Mouse (Mus musculus): ENCODE results near the gene Hhipl2. TPM values are rescaled to one million over a fixed set of nuclear protein-coding genes. Genes with fewer than 3 reads are reported as not detected.
A peak's percentile ranks its signal among the peaks of the same experiment; 100 is the strongest.

The Hhipl2 gene
- polyA plus RNA-seq, 1 experiment = 8.6 TPM

- H3K36me3 ChIP-seq (ENCODE audit: control insufficient read depth, insufficient read depth, low read length) = no peaks in the 10 kb centered on the region
- H3K4me1 ChIP-seq (ENCODE audit: control insufficient read depth, insufficient read depth, low read length) = peaks cover 12% of the 10 kb centered on the region
- peak overlapping the region; percentile 71 for H3K4me3 ChIP-seq (ENCODE audit: control insufficient read depth, low read depth, low read length)
- no peaks in the 10 kb centered on the region for H3K27me3 ChIP-seq (ENCODE audit: control insufficient read depth, insufficient read depth, low read length)
- no peak overlapping the region for H3K27ac ChIP-seq (ENCODE audit: control insufficient read depth, insufficient read depth, low read depth, low read length)
- TF ChIP-seq CTCF (IDR thresholded peaks at IDR 0.05; ENCODE audit: control insufficient read depth, insufficient read depth, insufficient replicate concordance, low read depth, low read length) (no peak), POLR2A (IDR thresholded peaks at IDR 0.05; ENCODE audit: control insufficient read depth, low read depth, low read length) (no peak)
These were observed 2.3 kb downstream of the Hhipl2 start for GRCm38 (mm10) chr1:183420296-183420695.

GRCm38 (mm10) chr1:183424100-183424499 lies 6.1 kb downstream of the Hhipl2 start:
- no peaks in the 10 kb centered on the region for H3K36me3 ChIP-seq (ENCODE audit: control insufficient read depth, insufficient read depth, low read length)
- no peaks in the 10 kb centered on the region for H3K27me3 ChIP-seq (ENCODE audit: control insufficient read depth, insufficient read depth, low read length)
- TF ChIP-seq POLR2A (IDR thresholded peaks at IDR 0.05; ENCODE audit: control insufficient read depth, low read depth, low read length) (no peak), CTCF (IDR thresholded peaks at IDR 0.05; ENCODE audit: control insufficient read depth, insufficient read depth, insufficient replicate concordance, low read depth, low read length) (peak; percentile 58; the same call in 1 of the 2 replicates)
- peaks cover 4% of the 10 kb centered on the region for H3K4me1 ChIP-seq (ENCODE audit: control insufficient read depth, insufficient read depth, low read length)
- peak overlapping the region; percentile 17; the same call in 1 of the 2 replicates for H3K4me3 ChIP-seq (ENCODE audit: control insufficient read depth, low read depth, low read length)
- no peak overlapping the region for H3K27ac ChIP-seq (ENCODE audit: control insufficient read depth, insufficient read depth, low read depth, low read length)

- H3K27ac ChIP-seq (ENCODE audit: control insufficient read depth, insufficient read depth, low read depth, low read length) = no peak overlapping the region
- no peaks in the 10 kb centered on the region for H3K27me3 ChIP-seq (ENCODE audit: control insufficient read depth, insufficient read depth, low read length)
- TF ChIP-seq POLR2A (IDR thresholded peaks at IDR 0.05; ENCODE audit: control insufficient read depth, low read depth, low read length) (no peak), CTCF (IDR thresholded peaks at IDR 0.05; ENCODE audit: control insufficient read depth, insufficient read depth, insufficient replicate concordance, low read depth, low read length) (no peak)
- peaks cover 12% of the 10 kb centered on the region for H3K4me1 ChIP-seq (ENCODE audit: control insufficient read depth, insufficient read depth, low read length)
- H3K36me3 ChIP-seq (ENCODE audit: control insufficient read depth, insufficient read depth, low read length) = no peaks in the 10 kb centered on the region
- H3K4me3 ChIP-seq (ENCODE audit: control insufficient read depth, low read depth, low read length) = no peak overlapping the region
These were observed 16.9 kb downstream of the Hhipl2 start for GRCm38 (mm10) chr1:183434918-183435317.

- TF ChIP-seq CTCF (IDR thresholded peaks at IDR 0.05; ENCODE audit: control insufficient read depth, insufficient read depth, insufficient replicate concordance, low read depth, low read length) = peak; percentile 97
- TF ChIP-seq POLR2A (IDR thresholded peaks at IDR 0.05; ENCODE audit: control insufficient read depth, low read depth, low read length) = no peak
- Histone ChIP-seq H3K36me3 (ENCODE audit: control insufficient read depth, insufficient read depth, low read length) (no peaks in the 10 kb centered on the region), H3K27ac (ENCODE audit: control insufficient read depth, insufficient read depth, low read depth, low read length) (peak overlapping the region; percentile 37), H3K4me3 (ENCODE audit: control insufficient read depth, low read depth, low read length) (peak overlapping the region; percentile 81), H3K27me3 (ENCODE audit: control insufficient read depth, insufficient read depth, low read length) (no peaks in the 10 kb centered on the region), H3K4me1 (ENCODE audit: control insufficient read depth, insufficient read depth, low read length) (peaks cover 12% of the 10 kb centered on the region)
These were observed 21.0 kb downstream of the Hhipl2 start for GRCm38 (mm10) chr1:183439036-183439435.

DNA sequence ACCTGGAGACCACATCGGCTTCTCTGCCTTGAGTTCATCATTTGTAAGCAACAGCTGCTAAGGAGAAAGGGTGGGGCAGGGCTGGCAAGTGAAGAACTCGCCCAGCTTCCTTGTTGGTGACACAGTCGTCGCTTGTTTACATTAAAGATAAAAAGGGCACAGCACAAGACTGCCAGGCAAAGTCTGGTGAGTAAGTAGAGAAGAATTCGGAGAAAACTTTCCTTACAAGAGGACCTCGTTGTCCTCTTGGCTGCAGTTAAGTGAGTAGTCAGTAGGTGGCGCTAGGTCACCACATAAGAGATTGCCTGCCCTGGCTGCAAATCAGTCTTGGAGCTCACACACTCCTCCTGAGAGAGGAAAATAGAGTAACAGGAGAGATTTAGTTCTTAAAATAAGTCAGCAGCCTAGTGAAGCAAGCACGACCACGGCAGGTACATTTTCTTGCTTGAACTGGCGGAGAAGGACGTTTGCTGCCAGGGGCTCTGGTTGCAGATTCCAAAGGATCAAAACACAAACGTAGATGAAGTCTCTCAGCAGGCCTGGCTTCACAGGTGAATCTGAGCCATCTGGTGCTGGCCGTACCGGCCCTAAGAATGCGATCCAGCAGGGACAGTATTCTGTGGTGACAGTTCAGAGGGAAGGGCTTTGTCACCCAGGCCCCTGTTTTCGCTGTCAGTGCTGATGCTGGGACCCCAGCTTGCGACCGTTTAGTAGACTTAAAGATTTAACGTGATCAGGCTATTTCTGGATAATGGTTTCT lies 24.2 kb downstream of the Hhipl2 start:
- no peaks in the 10 kb centered on the region for H3K27me3 ChIP-seq (ENCODE audit: control insufficient read depth, insufficient read depth, low read length)
- no peaks in the 10 kb centered on the region for H3K36me3 ChIP-seq (ENCODE audit: control insufficient read depth, insufficient read depth, low read length)
- TF ChIP-seq CTCF (IDR thresholded peaks at IDR 0.05; ENCODE audit: control insufficient read depth, insufficient read depth, insufficient replicate concordance, low read depth, low read length) (peak; percentile 84; the same call in 1 of the 2 replicates), POLR2A (IDR thresholded peaks at IDR 0.05; ENCODE audit: control insufficient read depth, low read depth, low read length) (no peak)
- H3K4me1 ChIP-seq (ENCODE audit: control insufficient read depth, insufficient read depth, low read length) = peaks cover 12% of the 10 kb centered on the region
- no peak overlapping the region for H3K27ac ChIP-seq (ENCODE audit: control insufficient read depth, insufficient read depth, low read depth, low read length)
- H3K4me3 ChIP-seq (ENCODE audit: control insufficient read depth, low read depth, low read length) = no peak overlapping the region

DNA sequence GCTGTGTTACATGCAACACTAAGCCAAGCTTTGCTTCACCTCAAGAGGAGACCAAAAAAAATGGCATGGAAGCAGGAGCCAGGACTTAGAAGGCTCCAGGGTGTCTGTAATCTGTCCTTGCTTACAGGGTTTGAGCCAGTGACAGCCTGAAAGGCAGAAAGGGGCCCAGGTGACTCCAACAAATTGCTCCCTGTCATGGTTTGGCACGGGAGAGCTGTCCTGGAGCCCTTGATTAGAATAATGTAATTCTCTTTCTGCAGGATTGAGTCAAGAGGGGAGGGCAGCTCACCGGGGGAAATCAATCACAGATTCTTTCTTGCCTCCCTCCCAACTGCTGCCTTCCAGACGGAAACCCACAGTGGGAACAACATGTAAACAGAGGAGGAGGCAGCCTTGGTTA lies 35.1 kb downstream of the Hhipl2 start:
- H3K27ac ChIP-seq (ENCODE audit: control insufficient read depth, insufficient read depth, low read depth, low read length) = no peak overlapping the region
- H3K4me3 ChIP-seq (ENCODE audit: control insufficient read depth, low read depth, low read length) = no peak overlapping the region
- TF ChIP-seq CTCF (IDR thresholded peaks at IDR 0.05; ENCODE audit: control insufficient read depth, insufficient read depth, insufficient replicate concordance, low read depth, low read length) (no peak), POLR2A (IDR thresholded peaks at IDR 0.05; ENCODE audit: control insufficient read depth, low read depth, low read length) (no peak)
- H3K27me3 ChIP-seq (ENCODE audit: control insufficient read depth, insufficient read depth, low read length) = no peaks in the 10 kb centered on the region
- H3K36me3 ChIP-seq (ENCODE audit: control insufficient read depth, insufficient read depth, low read length) = no peaks in the 10 kb centered on the region
- no peaks in the 10 kb centered on the region for H3K4me1 ChIP-seq (ENCODE audit: control insufficient read depth, insufficient read depth, low read length)

Other genes with a start within 250 kb of the Hhipl2 start
- 4.1 and 5.8 TPM in 2 replicates for gene Disp1, start 196.7 kb upstream of the Hhipl2 start, polyA plus RNA-seq (2012; rRNA removed)
- gene Aida, start 121.6 kb upstream of the Hhipl2 start, polyA plus RNA-seq (2012; rRNA removed) = 16.0 and 18.9 TPM in 2 replicates
- gene Brox, start 120.9 kb upstream of the Hhipl2 start, polyA plus RNA-seq (2012; rRNA removed) = 7.6 and 8.5 TPM in 2 replicates
- gene Mia3, start 48.7 kb upstream of the Hhipl2 start, polyA plus RNA-seq (2012; rRNA removed) = 60.4 and 79.5 TPM in 2 replicates
- gene Taf1a, start 29.2 kb upstream of the Hhipl2 start, polyA plus RNA-seq (2012; rRNA removed) = 11.0 and 15.0 TPM in 2 replicates

All from testis, adult 2 months (tissue).